Mouse (Mus musculus): ENCODE data around the gene Rbfox1.

Rbfox1 gene

GRCm38 (mm10) chr16:7149106-7149899, 1264.1 kb downstream of the Rbfox1 start:
- DNase-seq (ENCODE audit: low read depth), result no peak

- no peak for DNase-seq (ENCODE audit: low read depth)
These were observed 1265.1 kb downstream of the Rbfox1 start for GRCm38 (mm10) chr16:7150201-7150791.

- DNase-seq (ENCODE audit: low read depth), result no peak
These were observed 1267.2 kb downstream of the Rbfox1 start for GRCm38 (mm10) chr16:7152401-7152800.

GRCm38 (mm10) chr16:7154671-7155070, 1269.5 kb downstream of the Rbfox1 start:
- DNase-seq (ENCODE audit: low read depth), result no peak

- DNase-seq (ENCODE audit: low read depth), result no peak
These were observed 1274.0 kb downstream of the Rbfox1 start for GRCm38 (mm10) chr16:7158856-7159826.

GRCm38 (mm10) chr16:7159827-7160217, 1274.7 kb downstream of the Rbfox1 start:
- DNase-seq (ENCODE audit: low read depth), result no peak

- DNase-seq (ENCODE audit: low read depth), result no peak
These were observed 1277.0 kb downstream of the Rbfox1 start for GRCm38 (mm10) chr16:7162168-7162567.

GRCm38 (mm10) chr16:7163688-7164087, 1278.5 kb downstream of the Rbfox1 start:
- no peak for DNase-seq (ENCODE audit: low read depth)

- no peak for DNase-seq (ENCODE audit: low read depth)
These were observed 1279.1 kb downstream of the Rbfox1 start for GRCm38 (mm10) chr16:7164153-7164737.

- no peak for DNase-seq (ENCODE audit: low read depth)
These were observed 1290.8 kb downstream of the Rbfox1 start for GRCm38 (mm10) chr16:7175960-7176359.

- DNase-seq (ENCODE audit: low read depth), result no peak
These were observed 1302.6 kb downstream of the Rbfox1 start for GRCm38 (mm10) chr16:7187788-7188187.

- no peak for DNase-seq (ENCODE audit: low read depth)
These were observed 1308.4 kb downstream of the Rbfox1 start for GRCm38 (mm10) chr16:7193535-7193934.

GRCm38 (mm10) chr16:7197953-7198352, 1312.8 kb downstream of the Rbfox1 start:
- no peak for DNase-seq (ENCODE audit: low read depth)

- DNase-seq (ENCODE audit: low read depth), result no peak
These were observed 1315.1 kb downstream of the Rbfox1 start for GRCm38 (mm10) chr16:7200239-7200638.

- DNase-seq (ENCODE audit: low read depth), result no peak
These were observed 1316.7 kb downstream of the Rbfox1 start for GRCm38 (mm10) chr16:7201816-7202215.

GRCm38 (mm10) chr16:7206116-7206900, 1321.2 kb downstream of the Rbfox1 start:
- no peak for DNase-seq (ENCODE audit: low read depth)

- no peak for DNase-seq (ENCODE audit: low read depth)
These were observed 1322.4 kb downstream of the Rbfox1 start for GRCm38 (mm10) chr16:7207599-7207998.

- no peak for DNase-seq (ENCODE audit: low read depth)
These were observed 1327.6 kb downstream of the Rbfox1 start for GRCm38 (mm10) chr16:7212756-7213155.

- DNase-seq (ENCODE audit: low read depth), result no peak
These were observed 1338.1 kb downstream of the Rbfox1 start for GRCm38 (mm10) chr16:7223265-7223664.

- no peak for DNase-seq (ENCODE audit: low read depth)
These were observed 1340.8 kb downstream of the Rbfox1 start for GRCm38 (mm10) chr16:7226000-7226399.

GRCm38 (mm10) chr16:7228246-7228645, 1343.1 kb downstream of the Rbfox1 start:
- no peak for DNase-seq (ENCODE audit: low read depth)

All from induced T-regulatory cell, adult 2 months (primary cell).